Mouse (Mus musculus) heart, adult 2 months (tissue): ENCODE results near the gene Lgals4.
A peak's percentile ranks its signal among the peaks of the same experiment; 100 is the strongest.

Experiments used
- CTCF ChIP-seq: fragments of 200-600 bp; IDR thresholded peaks from 2 replicates; pipeline ENCODE4 v1.8.1; 2022; ENCODE audit warnings: antibody characterized with exemption, mild to moderate bottlenecking, moderate library complexity
- EP300 ChIP-seq: fragments of 200-500 bp; IDR thresholded peaks from 2 replicates; pipeline ENCODE4 v1.6.1; 2011; ENCODE audit warnings: low read depth, low read length, control low read depth; ENCODE audit not compliant: insufficient read depth

DNA sequence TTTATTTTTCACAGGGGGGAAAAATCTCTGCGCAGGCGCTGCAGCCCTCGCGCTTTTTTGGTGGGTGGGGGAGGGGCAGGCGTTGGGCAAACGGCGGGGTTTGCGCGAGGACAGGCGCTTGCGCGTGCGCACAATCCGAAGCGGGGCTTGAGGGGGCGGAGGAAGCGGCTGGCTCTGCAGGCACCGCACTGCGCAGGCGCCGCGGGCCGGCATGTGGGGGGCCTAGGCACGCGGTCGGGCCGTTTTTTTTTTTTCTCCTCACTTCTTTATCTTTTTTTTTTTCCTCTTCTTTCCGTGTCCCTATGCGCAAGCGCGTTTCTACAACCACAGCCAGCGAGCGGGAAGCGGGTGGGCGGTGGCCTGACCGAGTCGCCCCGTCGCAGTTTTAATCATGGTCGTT is 22.4 kb upstream of the Lgals4 start:
- TF ChIP-seq CTCF (no peak), EP300 (0 out of 2 replicates have a peak, but pooled peaks have one; percentile 30)
